Mouse (Mus musculus): Measurements from ENCODE around the gene Vmn2r80.

- TF ChIP-seq CTCF (IDR thresholded peaks at IDR 0.05; ENCODE audit: low read depth) (peak; percentile 94), EP300 (optimal IDR thresholded peaks at IDR 0.05) (no peak)
These were observed 32.3 kb upstream of the Vmn2r80 start for GRCm38 (mm10) chr10:79116125-79116849.

All from stomach, postnatal 0 days (tissue).